Mouse (Mus musculus) heart, embryonic 12.5 days (tissue): ENCODE results near the gene Cnfn. TPM values are rescaled to one million over a fixed set of nuclear protein-coding genes. Genes with fewer than 3 reads are reported as not detected.

Source experiments
- polyA plus RNA-seq: library from polyadenylated mRNA; unstranded; fragments of >200 nt; fragmentation: Nextera tagmentation; extraction: Ambion mirVana; gene quantifications from 2 replicates; pipeline ENCODE4 v1.2.1, GENCODE M21; 2016

Cnfn gene
- polyA plus RNA-seq, 1 experiment from 2014 or later, result not detected

Other genes with a start within 250 kb of the Cnfn start
- 0.54 and 0.81 TPM in 2 replicates for gene Pou2f2, start 190.0 kb downstream of the Cnfn start, polyA plus RNA-seq
- gene Dedd2, start 149.1 kb downstream of the Cnfn start, polyA plus RNA-seq, result 8.2 and 9.5 TPM in 2 replicates
- 2.3 and 2.5 TPM in 2 replicates for gene Zfp526, start 148.3 kb downstream of the Cnfn start, polyA plus RNA-seq
- 12.1 and 12.7 TPM in 2 replicates for gene Gsk3a, start 131.9 kb downstream of the Cnfn start, polyA plus RNA-seq
- gene Erf, start 119.0 kb downstream of the Cnfn start, polyA plus RNA-seq, result 17.6 and 20.4 TPM in 2 replicates
- gene Cic, start 102.0 kb downstream of the Cnfn start, polyA plus RNA-seq, result 28.8 and 30.5 TPM in 2 replicates
- 127 and 131 TPM in 2 replicates for gene Pafah1b3, start 71.7 kb downstream of the Cnfn start, polyA plus RNA-seq
- not detected in 2 replicates for gene Prr19, start 68.3 kb downstream of the Cnfn start, polyA plus RNA-seq
- gene Tmem145, start 63.6 kb downstream of the Cnfn start, polyA plus RNA-seq, result 0.23 and 0.30 TPM in 2 replicates
- gene Megf8, start 52.6 kb downstream of the Cnfn start, polyA plus RNA-seq, result 10.3 and 10.8 TPM in 2 replicates
- 4.1 and 5.9 TPM in 2 replicates for gene Lipe, start 29.0 kb upstream of the Cnfn start, polyA plus RNA-seq
- not detected in 2 replicates for gene Cxcl17, start 43.2 kb upstream of the Cnfn start, polyA plus RNA-seq
- 2.1 and 2.4 TPM in 2 replicates for gene Ceacam1, start 107.9 kb upstream of the Cnfn start, polyA plus RNA-seq
- gene Ceacam2, start 170.1 kb upstream of the Cnfn start, polyA plus RNA-seq, result 0.10 TPM in 1 of 2 replicates, not detected in the other
- gene Erich4, start 246.2 kb upstream of the Cnfn start, polyA plus RNA-seq, result not detected in 2 replicates
- 55.3 and 56.2 TPM in 2 replicates for gene Dmac2, start 249.7 kb upstream of the Cnfn start, polyA plus RNA-seq